Mouse (Mus musculus): ENCODE measurements around the gene Nup93. TPM values are rescaled to one million over a fixed set of nuclear protein-coding genes. Genes with fewer than 3 reads are reported as not detected.

The Nup93 gene
- polyA plus RNA-seq, 1 experiment from 2014 or later = 106 TPM

GRCm38 (mm10) chr8:94292072-94292471, 77.7 kb downstream of the Nup93 start:
- Histone ChIP-seq H3K9me3 (ENCODE audit: control insufficient read depth, low read length) (no peaks in the 10 kb centered on the region), H3K9ac (ENCODE audit: low read depth, low read length) (no peak overlapping the region), H3K4me3 (ENCODE audit: low read depth, low read length) (no peak overlapping the region), H3K4me2 (no peak overlapping the region), H3K36me3 (ENCODE audit: control insufficient read depth, insufficient read depth, low read length) (no peaks in the 10 kb centered on the region), H3K4me1 (replicated peaks; ENCODE audit: control insufficient read depth, insufficient read depth, low read length) (peaks cover 10% of the 10 kb centered on the region; the same call in 1 of the 2 replicates), H3K27ac (ENCODE audit: low read depth, low read length) (no peak overlapping the region), H3K27me3 (replicated peaks; ENCODE audit: control insufficient read depth, insufficient read depth, low read length) (no peaks in the 10 kb centered on the region)
- 89% methylated on average over 6 of the region's 6 CpGs for WGBS
- ATAC-seq (replicated peaks; ENCODE audit: low FRiP score) = no peak
- no peak for DNase-seq (ENCODE audit: low spot score)

DNA sequence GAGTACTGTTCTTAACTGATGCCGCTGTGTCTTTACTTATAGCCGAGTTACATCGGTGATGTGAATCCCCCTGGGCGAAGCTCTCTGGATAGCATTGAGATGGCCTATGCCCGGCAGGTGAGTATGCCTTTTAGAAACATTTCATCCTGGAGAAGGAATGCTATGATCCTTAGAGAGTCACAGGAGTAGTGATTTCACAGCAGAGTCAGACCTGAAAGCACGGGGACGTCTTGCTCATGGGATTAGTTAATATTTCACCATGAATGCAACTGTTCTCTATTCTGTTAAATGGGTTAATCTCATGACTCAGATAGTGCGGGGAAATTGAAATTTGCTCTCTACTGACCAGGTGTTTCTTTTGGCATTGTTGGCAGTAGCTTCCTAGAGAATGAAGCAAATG, 78.3 kb downstream of the Nup93 start:
- H3K4me2 ChIP-seq = no peak overlapping the region
- DNase-seq (ENCODE audit: low spot score) = no peak
- H3K9me3 ChIP-seq (ENCODE audit: control insufficient read depth, low read length) = no peaks in the 10 kb centered on the region
- H3K27ac ChIP-seq (ENCODE audit: low read depth, low read length) = no peak overlapping the region
- no peaks in the 10 kb centered on the region for H3K27me3 ChIP-seq (replicated peaks; ENCODE audit: control insufficient read depth, insufficient read depth, low read length)
- peaks cover 10% of the 10 kb centered on the region; the same call in 1 of the 2 replicates for H3K4me1 ChIP-seq (replicated peaks; ENCODE audit: control insufficient read depth, insufficient read depth, low read length)
- no peak for ATAC-seq (replicated peaks; ENCODE audit: low FRiP score)
- WGBS = 94% methylated on average over 8 of the region's 8 CpGs
- no peak overlapping the region for H3K4me3 ChIP-seq (ENCODE audit: low read depth, low read length)
- H3K36me3 ChIP-seq (ENCODE audit: control insufficient read depth, insufficient read depth, low read length) = no peaks in the 10 kb centered on the region
- H3K9ac ChIP-seq (ENCODE audit: low read depth, low read length) = no peak overlapping the region

DNA sequence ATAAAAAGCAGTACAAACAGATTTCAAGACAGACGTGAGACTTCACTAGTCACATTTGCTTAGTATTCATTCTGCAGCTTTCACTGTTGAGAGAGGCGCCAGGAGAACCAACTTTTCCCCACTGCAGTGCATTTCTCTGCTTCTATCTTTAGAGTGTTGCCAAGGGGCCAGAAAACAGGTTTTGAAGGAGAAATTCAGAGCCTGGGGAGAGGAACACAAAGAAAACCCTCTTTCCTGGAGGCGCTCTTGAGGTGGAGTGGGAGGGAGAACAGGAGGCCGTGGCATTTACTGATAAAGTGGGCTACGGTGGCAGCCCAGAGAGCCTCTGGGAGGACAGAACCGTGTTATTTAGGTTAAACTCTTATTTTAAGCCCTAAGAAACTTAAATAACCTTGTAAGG, 81.3 kb downstream of the Nup93 start:
- Histone ChIP-seq H3K9ac (ENCODE audit: low read depth, low read length) (no peak overlapping the region), H3K4me3 (ENCODE audit: low read depth, low read length) (no peak overlapping the region), H3K27ac (ENCODE audit: low read depth, low read length) (peak overlapping the region; percentile 19; the same call in 1 of the 2 replicates), H3K36me3 (ENCODE audit: control insufficient read depth, insufficient read depth, low read length) (peaks cover under 1% of the 10 kb centered on the region; the same call in 1 of the 2 replicates), H3K4me2 (no peak overlapping the region), H3K9me3 (ENCODE audit: control insufficient read depth, low read length) (no peaks in the 10 kb centered on the region), H3K27me3 (replicated peaks; ENCODE audit: control insufficient read depth, insufficient read depth, low read length) (no peaks in the 10 kb centered on the region), H3K4me1 (replicated peaks; ENCODE audit: control insufficient read depth, insufficient read depth, low read length) (peaks cover 10% of the 10 kb centered on the region; the same call in 1 of the 2 replicates)
- DNase-seq (ENCODE audit: low spot score) (no peak), ATAC-seq (replicated peaks; ENCODE audit: low FRiP score) (no peak)
- WGBS = 65% methylated on average over 6 of the region's 6 CpGs

- Histone ChIP-seq H3K4me2 (no peak overlapping the region), H3K27ac (ENCODE audit: low read depth, low read length) (no peak overlapping the region), H3K9me3 (ENCODE audit: control insufficient read depth, low read length) (no peaks in the 10 kb centered on the region), H3K9ac (ENCODE audit: low read depth, low read length) (no peak overlapping the region), H3K4me1 (replicated peaks; ENCODE audit: control insufficient read depth, insufficient read depth, low read length) (peaks cover 10% of the 10 kb centered on the region; the same call in 1 of the 2 replicates), H3K27me3 (replicated peaks; ENCODE audit: control insufficient read depth, insufficient read depth, low read length) (no peaks in the 10 kb centered on the region), H3K36me3 (ENCODE audit: control insufficient read depth, insufficient read depth, low read length) (peaks cover 4% of the 10 kb centered on the region; the same call in 1 of the 2 replicates), H3K4me3 (ENCODE audit: low read depth, low read length) (no peak overlapping the region)
- 85% methylated on average over 9 of the region's 9 CpGs for WGBS
- ATAC-seq (replicated peaks; ENCODE audit: low FRiP score) (no peak), DNase-seq (ENCODE audit: low spot score) (no peak)
These were observed 82.1 kb downstream of the Nup93 start for GRCm38 (mm10) chr8:94296312-94296991.

DNA sequence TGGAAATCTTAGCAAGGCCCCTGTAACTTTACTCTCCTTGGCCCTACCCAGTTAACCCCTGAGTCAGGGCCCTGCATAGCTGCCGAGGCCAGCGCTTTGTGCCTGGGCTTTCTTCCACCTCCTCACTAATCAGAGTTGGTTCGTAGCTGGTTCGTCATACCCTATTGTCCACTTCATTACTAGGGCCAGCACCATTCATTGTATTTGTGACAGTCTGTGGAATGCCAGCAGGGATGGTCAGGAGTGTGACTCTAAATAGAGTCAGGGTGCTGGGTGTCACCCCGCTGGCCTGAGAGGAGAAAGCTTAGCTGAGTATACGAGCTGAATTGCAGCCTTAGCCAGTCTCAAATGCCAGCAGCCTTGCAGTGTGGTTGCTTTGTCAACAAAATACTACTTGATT, 82.7 kb downstream of the Nup93 start:
- Histone ChIP-seq H3K36me3 (ENCODE audit: control insufficient read depth, insufficient read depth, low read length) (peaks cover 4% of the 10 kb centered on the region; the same call in 1 of the 2 replicates), H3K4me3 (ENCODE audit: low read depth, low read length) (no peak overlapping the region), H3K9me3 (ENCODE audit: control insufficient read depth, low read length) (no peaks in the 10 kb centered on the region), H3K4me1 (replicated peaks; ENCODE audit: control insufficient read depth, insufficient read depth, low read length) (peaks cover 10% of the 10 kb centered on the region; the same call in 1 of the 2 replicates), H3K4me2 (no peak overlapping the region), H3K9ac (ENCODE audit: low read depth, low read length) (no peak overlapping the region), H3K27me3 (replicated peaks; ENCODE audit: control insufficient read depth, insufficient read depth, low read length) (no peaks in the 10 kb centered on the region), H3K27ac (ENCODE audit: low read depth, low read length) (no peak overlapping the region)
- WGBS = 86% methylated on average over 6 of the region's 6 CpGs
- ATAC-seq (replicated peaks; ENCODE audit: low FRiP score) = no peak
- no peak for DNase-seq (ENCODE audit: low spot score)

DNA sequence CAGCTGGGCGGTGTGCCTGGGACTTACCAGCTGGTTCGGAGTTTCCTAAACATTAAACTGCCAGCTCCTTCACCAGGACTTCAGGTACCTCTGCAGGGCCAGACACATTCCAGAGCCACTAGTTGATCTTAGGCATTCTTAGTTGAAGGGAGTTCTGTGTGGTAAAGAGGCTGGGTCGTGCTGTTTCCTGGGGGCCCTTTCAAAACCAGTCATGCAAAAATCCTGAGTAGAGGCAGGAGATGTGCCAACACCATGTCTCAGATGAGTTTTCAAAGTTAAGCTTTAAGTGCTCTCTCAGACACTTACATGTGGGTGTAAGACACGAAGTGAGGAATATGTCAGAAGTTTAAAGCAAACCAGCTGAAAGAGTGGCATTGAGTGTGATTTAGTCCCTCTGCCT, 86.4 kb downstream of the Nup93 start:
- Histone ChIP-seq H3K36me3 (ENCODE audit: control insufficient read depth, insufficient read depth, low read length) (peaks cover 18% of the 10 kb centered on the region; the same call in 1 of the 2 replicates), H3K9me3 (ENCODE audit: control insufficient read depth, low read length) (no peaks in the 10 kb centered on the region), H3K27ac (ENCODE audit: low read depth, low read length) (no peak overlapping the region), H3K27me3 (replicated peaks; ENCODE audit: control insufficient read depth, insufficient read depth, low read length) (no peaks in the 10 kb centered on the region), H3K4me2 (no peak overlapping the region), H3K4me3 (ENCODE audit: low read depth, low read length) (no peak overlapping the region), H3K9ac (ENCODE audit: low read depth, low read length) (no peak overlapping the region), H3K4me1 (replicated peaks; ENCODE audit: control insufficient read depth, insufficient read depth, low read length) (peaks cover 4% of the 10 kb centered on the region; the same call in 1 of the 2 replicates)
- ATAC-seq (replicated peaks; ENCODE audit: low FRiP score) = no peak
- WGBS = 86% methylated on average over 4 of the region's 4 CpGs
- no peak for DNase-seq (ENCODE audit: low spot score)

DNA sequence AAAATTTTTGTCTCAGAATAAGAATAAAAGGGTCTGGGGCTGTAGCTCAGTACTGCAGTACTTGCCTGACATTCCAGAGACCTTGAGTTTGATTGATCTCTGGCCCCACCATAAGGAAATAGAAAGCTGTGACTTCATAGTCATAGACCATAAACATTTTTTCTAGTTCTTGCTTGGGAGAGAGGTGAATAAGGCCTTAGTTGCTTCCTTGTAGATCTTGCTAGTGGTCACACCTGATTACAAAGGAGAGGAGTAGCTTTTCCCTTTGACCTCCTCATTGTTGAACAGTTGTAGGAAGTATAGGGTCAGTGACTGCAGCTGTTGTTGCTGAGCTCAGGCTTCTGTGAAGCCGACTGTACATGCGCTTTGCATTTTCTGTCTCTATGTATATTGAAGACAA, 90.0 kb downstream of the Nup93 start:
- Histone ChIP-seq H3K36me3 (ENCODE audit: control insufficient read depth, insufficient read depth, low read length) (peaks cover 29% of the 10 kb centered on the region; the same call in 1 of the 2 replicates), H3K9ac (ENCODE audit: low read depth, low read length) (no peak overlapping the region), H3K4me3 (ENCODE audit: low read depth, low read length) (no peak overlapping the region), H3K9me3 (ENCODE audit: control insufficient read depth, low read length) (no peaks in the 10 kb centered on the region), H3K4me1 (replicated peaks; ENCODE audit: control insufficient read depth, insufficient read depth, low read length) (peaks cover 9% of the 10 kb centered on the region), H3K4me2 (no peak overlapping the region), H3K27me3 (replicated peaks; ENCODE audit: control insufficient read depth, insufficient read depth, low read length) (no peaks in the 10 kb centered on the region), H3K27ac (ENCODE audit: low read depth, low read length) (no peak overlapping the region)
- no peak for DNase-seq (ENCODE audit: low spot score)
- ATAC-seq (replicated peaks; ENCODE audit: low FRiP score) = no peak
- WGBS = 93% methylated on average over 2 of the region's 2 CpGs

DNA sequence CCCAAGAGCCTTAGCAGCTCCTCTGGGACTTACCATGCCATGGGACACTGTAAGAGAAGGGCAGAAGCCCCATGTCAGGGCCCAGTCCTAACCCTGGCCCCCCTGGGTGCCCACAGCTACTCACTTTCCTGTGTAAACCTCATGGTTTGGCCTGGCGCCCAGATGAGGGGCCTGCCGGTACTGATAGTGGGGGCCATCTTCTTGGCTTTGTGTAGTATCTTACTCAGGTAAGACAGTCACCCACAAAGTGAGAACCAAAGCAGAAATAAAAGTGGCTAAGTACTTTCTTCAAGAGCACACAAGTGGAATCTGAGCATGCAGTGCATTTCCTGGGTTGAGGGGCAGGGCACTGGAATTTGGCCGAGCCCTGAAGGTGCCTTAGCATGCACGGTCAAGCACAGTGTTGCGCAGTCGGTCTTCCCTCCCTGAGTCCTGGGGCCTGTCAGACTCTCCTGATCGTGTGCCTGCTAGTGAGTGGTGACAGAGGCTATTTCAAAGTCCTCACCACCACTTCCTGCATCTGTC, 92.7 kb downstream of the Nup93 start:
- Histone ChIP-seq H3K27ac (ENCODE audit: low read depth, low read length) (peak overlapping the region; percentile 59), H3K4me2 (no peak overlapping the region), H3K27me3 (replicated peaks; ENCODE audit: control insufficient read depth, insufficient read depth, low read length) (no peaks in the 10 kb centered on the region), H3K9ac (ENCODE audit: low read depth, low read length) (no peak overlapping the region), H3K4me1 (replicated peaks; ENCODE audit: control insufficient read depth, insufficient read depth, low read length) (peaks cover 9% of the 10 kb centered on the region), H3K4me3 (ENCODE audit: low read depth, low read length) (no peak overlapping the region), H3K36me3 (ENCODE audit: control insufficient read depth, insufficient read depth, low read length) (peaks cover 26% of the 10 kb centered on the region; the same call in 1 of the 2 replicates), H3K9me3 (ENCODE audit: control insufficient read depth, low read length) (no peaks in the 10 kb centered on the region)
- DNase-seq (ENCODE audit: low spot score) = no peak
- ATAC-seq (replicated peaks; ENCODE audit: low FRiP score) = peak; percentile 64; the same call in 1 of the 2 replicates
- WGBS = 77% methylated on average over 7 of the region's 7 CpGs

GRCm38 (mm10) chr8:94307652-94308051, 93.3 kb downstream of the Nup93 start:
- Histone ChIP-seq H3K27ac (ENCODE audit: low read depth, low read length) (peak overlapping the region; percentile 59), H3K4me1 (replicated peaks; ENCODE audit: control insufficient read depth, insufficient read depth, low read length) (peaks cover 9% of the 10 kb centered on the region), H3K4me2 (no peak overlapping the region), H3K4me3 (ENCODE audit: low read depth, low read length) (no peak overlapping the region), H3K9ac (ENCODE audit: low read depth, low read length) (no peak overlapping the region), H3K27me3 (replicated peaks; ENCODE audit: control insufficient read depth, insufficient read depth, low read length) (no peaks in the 10 kb centered on the region), H3K9me3 (ENCODE audit: control insufficient read depth, low read length) (no peaks in the 10 kb centered on the region), H3K36me3 (ENCODE audit: control insufficient read depth, insufficient read depth, low read length) (peaks cover 28% of the 10 kb centered on the region; the same call in 1 of the 2 replicates)
- ATAC-seq (replicated peaks; ENCODE audit: low FRiP score) (peak; percentile 72), DNase-seq (ENCODE audit: low spot score) (no peak)
- 62% methylated on average over 9 of the region's 9 CpGs for WGBS
